Mouse (Mus musculus) ovary, adult 18-20 months (tissue): ENCODE data around the gene Bicd2.

Source experiments
- DNase-seq: peaks from one replicate; pipeline ENCODE4 v3.0.0; 2022; ENCODE audit warnings: low spot score, mixed read lengths

The Bicd2 gene

DNA sequence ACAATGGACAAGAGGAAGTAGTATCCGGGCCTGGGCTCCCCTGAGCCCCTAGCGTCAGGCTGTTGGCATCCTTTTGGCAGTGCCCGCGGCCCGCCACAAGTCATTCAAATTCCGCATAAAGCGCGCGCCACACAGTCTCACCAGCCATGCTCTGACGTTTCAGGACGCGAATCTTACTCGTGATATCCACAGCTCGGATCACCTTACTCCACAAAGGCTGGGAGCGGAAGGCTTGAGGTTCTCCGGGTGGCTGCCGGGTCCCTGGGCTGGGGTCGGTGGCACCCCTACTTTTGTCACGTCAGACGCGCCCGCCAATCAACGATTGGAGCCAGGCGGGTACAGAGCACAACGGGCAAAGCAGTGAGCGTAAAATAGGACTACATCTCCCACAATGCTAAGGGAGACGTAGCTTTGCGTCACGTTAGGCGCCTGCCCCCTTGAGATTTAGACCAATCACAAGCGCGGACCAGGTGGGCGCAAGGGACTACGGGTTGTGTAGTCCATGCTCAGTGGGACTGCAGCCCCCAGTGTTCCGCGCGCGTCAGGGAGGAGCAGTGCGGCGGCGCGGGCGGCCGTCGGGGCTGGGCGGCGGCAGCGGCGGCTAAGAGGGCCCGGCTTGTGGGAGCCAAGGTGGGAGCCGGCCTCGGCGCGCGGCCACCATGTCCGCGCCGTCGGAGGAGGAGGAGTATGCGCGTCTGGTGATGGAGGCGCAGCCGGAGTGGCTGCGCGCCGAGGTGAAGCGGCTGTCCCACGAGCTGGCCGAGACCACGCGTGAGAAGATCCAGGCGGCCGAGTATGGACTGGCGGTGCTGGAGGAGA is at the start of gene Bicd2:
Bicd2 (plus strand) TSS at position 574 of the 819 bp plus-strand sequence.
- peak; percentile 97 for DNase-seq

DNA sequence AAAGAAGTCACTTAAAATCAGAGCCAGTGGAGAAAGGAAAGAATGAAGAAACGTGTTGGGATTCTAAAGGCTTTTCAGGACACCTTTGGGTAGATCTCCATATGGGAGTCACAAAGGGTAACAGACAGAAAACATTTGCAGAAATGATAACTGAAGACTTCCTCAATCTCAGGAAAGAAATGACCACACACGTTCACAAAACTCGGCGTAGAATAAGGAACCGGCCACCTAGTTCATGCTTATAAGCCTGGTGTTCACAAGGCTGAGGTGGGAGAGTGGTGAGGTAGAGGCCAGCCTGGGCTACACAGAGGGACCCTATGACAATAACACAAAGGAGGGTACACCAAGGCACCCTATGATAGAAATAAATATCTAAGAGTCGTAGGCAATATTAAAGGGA is 49.4 kb upstream of the Bicd2 start:
- DNase-seq, result no peak

DNA sequence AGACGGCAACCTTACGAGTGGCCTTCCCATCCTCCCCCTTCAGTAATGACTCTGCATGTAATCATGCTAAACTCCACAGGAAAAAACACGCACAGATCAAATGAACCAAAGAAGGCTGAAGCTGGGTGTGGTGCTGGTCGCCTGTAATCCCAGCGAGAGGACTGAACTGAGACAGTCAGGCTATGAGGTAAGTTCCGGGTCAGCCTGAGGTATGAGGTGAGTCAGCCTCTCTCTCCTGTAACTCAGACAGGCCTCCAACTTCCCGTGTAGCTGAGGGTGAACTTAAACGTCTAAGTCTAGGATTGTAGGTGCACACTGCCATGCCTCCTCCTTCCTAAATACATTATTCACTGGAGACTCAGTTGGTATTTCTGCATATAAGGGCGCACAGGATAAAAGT is 47.3 kb upstream of the Bicd2 start:
- DNase-seq, result no peak

DNA sequence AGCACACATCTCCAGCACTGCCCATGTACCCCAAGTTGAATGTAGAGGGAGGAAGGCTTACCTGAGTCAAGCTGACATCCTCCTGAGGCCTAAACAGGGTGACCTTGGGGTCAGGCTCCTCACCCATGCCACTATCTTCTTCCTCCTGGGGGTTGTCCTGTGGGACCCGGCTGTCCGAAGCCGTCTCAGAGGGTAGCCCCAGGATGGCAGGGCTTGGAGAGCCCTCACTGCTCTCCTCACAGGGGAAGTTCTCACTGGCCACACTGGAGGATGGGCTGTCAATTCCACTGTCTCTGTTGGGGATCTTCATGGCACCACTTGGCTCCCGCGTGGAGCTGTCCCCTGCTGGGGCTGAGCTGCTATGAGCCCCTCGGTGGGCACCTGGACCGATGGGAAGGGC is 45.1 kb upstream of the Bicd2 start:
- no peak for DNase-seq

DNA sequence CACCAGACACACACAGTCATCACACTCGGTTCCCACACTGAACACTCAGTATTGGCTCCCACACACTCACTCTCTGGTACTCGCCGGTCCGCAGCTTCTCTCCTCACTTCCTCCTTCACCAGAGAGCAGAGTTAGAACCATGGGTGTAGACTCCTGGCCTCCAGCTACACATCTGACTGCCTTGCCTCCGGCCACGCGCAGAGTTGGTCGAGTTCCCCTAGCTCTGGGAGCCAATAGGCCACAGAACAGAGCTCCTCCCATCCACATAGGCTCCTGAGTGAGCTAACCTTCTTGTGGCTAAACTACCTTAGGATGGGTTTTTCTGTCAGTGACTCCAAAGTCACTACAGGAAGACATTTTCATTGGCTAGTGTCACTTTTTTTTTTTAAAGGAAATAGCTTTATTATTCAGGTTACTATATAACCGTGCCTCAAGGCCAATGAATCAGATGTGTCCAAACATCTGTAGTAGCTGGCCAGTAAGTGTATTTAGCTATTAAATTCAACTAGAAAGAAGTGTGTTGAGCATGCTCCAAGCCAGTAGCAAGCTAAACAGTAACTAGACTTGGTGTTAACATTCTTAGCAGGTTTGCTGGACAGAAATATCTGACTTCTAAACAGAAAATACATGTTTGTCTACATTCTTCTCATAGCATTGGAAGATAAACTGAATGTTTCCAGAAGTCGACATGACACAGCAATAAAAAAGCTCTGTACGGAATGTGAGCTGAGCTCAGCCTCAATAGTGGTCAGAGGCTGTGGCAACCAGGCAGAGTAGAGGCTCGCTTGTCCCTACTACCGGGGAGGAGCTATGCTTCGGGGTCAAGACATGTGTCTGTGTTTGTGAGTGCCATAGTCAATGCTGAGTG is 42.6 kb upstream of the Bicd2 start:
- no peak for DNase-seq

DNA sequence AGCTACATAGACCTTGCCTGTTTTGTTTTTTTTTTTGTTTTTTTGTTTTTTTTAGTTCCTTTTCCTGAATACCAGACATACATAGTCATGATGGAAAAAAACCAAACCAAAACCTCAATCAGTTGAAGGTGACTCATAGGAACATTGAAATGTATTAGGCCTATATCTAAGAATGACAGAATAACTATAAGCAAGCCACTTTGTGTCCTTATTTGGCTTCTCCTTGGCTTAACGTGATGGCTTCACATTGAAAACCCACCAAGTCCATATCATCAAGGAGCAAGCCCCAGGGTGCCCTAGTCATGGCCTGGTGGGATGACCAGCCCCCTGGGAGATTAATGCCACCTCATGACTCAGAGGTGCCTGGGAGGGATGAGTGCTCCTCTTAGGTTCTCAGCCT is 40.6 kb upstream of the Bicd2 start:
- no peak for DNase-seq

DNA sequence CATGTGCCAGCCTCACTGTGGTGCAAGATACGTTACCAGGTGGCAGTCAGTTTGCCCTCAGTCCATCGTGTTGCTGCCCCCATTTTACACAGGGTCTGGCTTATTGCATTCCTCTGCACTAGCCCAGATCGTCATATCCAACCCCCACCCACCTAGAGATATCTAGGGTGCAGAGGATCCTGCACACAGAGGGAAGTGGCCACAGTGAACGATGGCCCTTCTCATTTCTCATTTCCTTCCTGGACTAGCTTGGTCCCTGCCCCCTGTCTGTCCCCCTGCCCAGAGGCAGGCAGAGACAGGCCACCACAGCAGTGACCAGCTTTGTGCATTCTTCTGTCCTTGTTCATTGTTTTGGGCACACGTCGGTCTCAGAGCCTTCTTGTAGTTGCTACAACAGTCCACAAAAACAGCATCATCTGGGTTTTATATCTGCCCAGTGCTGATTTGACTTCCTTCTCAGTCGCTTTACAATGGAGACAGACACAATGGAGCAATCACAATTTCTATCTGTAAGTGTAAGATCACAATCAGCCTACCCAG is 34.5 kb upstream of the Bicd2 start:
- DNase-seq, result no peak

- DNase-seq, result peak; percentile 57
Observed at GRCm38 (mm10) chr13:49307311-49307969, 33.9 kb upstream of the Bicd2 start.

DNA sequence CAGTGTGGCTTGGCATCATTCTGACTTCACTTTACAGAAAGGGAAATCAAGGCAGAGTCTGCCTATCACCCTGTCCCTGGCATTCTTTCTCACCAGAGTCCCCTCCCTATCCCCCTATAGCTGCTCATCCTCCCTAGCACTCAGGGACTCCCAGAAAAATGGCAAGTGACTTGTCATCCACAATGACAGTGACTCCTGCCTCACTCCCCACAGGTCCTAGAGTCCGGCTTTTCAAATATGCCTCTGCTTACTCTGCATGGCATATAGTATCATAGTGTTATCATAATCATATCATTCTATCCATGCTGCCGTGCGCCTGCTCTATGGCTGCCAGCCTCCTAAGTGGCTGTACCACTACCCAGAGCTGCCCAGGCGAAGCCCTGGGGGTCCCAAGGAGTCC is 33.2 kb upstream of the Bicd2 start:
- no peak for DNase-seq

DNA sequence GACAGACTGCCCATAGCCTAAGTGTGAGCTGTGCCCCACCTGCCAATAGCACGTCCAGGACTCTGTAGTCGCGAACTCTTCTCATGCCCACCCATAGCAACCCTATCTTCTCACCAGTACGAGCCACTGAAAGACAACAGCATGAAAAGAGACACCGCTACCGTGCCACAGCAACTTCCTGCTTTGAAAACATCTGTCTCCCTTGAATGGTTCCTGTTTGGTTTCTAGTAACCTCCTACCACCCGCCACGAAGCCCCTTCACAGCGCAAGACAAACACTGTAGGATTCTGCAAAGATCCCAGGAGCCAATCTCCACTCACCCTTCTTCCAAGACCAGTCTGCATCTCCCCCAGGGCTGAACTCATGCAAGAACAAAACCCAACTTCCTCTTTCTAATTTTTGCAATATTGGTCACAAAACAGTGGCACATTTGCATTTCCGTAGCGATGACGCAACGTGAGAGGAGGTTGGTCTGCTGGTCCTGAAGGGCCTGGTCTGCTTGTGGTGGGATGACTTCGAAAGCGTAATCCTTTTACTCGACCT is 32.5 kb upstream of the Bicd2 start:
- no peak for DNase-seq

GRCm38 (mm10) chr13:49309501-49309900 is 31.9 kb upstream of the Bicd2 start:
- DNase-seq, result no peak

DNA sequence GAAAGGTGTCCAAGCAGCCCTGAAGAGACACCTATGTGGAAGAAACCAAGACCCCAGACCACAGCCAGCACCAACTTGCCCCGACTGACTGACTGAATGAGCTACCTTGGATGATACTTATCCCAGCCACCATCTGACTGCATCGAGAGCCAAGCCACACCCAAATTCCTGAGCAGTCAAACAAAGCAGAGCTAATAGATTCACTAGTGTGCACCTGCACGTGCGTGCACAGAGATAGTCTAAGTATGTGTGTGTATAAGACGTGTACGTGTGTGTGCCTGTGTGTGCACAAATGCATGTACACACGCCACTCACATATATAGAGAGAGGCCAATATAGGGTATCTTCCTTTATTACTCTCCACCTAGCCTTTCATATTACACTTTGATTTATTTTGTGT is 29.7 kb upstream of the Bicd2 start:
- DNase-seq, result no peak

GRCm38 (mm10) chr13:49316386-49317162 is 24.8 kb upstream of the Bicd2 start:
- DNase-seq, result no peak

DNA sequence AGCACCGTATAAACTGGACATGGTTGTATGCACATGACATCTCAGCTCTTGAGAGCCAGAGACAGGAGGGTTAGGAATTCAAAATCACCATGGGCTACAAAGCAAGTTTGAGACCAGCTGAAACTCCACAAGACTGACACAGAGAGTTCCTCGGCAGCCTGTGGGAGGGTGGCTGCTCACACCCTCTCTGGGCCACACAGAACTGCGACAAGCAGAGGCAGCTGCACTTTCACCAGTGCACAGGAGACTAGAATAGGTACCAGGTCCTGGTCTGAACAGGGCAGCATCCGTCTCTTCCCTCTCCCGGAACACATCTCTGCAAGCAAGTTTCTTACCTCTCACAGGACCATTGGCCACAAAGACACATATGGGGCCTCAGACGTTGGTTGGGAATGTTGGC is 23.9 kb upstream of the Bicd2 start:
- DNase-seq, result no peak

DNA sequence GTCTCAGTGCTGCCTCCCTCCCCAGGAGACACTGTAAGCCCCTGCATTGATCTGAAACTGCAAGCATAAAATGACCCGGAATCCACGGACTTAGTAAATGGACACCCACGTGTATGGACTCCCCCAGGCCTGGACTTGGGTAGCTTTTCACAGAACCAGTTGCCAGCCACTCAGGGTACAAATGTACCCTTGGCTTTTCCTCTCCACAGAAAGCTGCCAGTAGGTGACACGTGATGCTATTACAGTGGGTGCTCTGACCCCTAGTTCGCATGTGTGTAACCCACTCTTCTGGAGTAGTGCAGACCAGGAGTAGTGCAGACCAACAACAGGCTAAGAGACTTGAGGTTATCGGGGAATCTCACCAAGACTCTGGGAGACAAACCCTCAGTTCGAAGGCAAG is 23.5 kb upstream of the Bicd2 start:
- DNase-seq, result no peak

- peak; percentile 62 for DNase-seq
Observed at GRCm38 (mm10) chr13:49320040-49320439, 21.3 kb upstream of the Bicd2 start, which contains the start of gene Fgd3. Gene Fgd3, minus strand, starts transcription at chr13:49320311.

DNA sequence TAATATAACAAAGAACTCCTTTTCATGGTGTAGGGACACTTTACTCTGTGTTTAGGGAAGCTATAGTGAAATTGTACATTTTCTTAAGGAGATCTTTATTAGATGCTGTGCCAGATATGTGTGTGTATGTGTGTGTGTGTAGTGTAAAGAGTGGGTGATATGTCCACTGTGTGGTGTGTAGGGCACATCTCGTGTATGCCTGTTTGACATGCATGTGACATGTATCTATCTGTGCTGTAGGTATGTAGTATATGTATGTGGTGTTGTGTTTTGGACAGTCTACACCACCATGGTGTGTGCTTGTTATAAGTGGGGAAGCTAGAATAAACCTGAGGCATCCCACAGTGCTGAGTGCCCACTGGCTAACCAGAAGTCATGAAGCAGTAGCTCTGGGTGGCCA is 20.9 kb upstream of the Bicd2 start:
- no peak for DNase-seq

DNA sequence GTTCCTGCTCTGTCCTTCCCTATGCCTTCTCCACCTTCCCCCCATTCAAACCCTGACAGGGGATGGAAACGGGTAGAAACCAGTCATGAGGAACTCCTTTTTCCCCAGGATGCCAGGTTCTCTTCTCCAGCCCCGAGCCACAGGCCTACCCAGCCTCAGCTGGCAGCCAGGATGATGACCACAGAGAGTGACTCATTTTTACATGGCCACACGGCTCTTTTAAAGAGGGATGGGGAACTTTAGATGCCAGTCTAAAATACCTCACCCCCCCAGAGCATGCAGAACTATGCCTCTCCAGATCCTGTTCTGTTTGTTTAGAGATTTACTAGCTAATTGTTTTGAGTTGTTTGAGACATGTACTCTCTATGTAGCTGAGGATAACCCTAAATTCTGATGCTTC is 19.9 kb upstream of the Bicd2 start:
- no peak for DNase-seq

GRCm38 (mm10) chr13:49322169-49322568 is 19.2 kb upstream of the Bicd2 start:
- DNase-seq, result no peak

- DNase-seq, result no peak
Observed at GRCm38 (mm10) chr13:49322739-49323138, 18.6 kb upstream of the Bicd2 start.

- DNase-seq, result no peak
Observed at GRCm38 (mm10) chr13:49324871-49325270, 16.5 kb upstream of the Bicd2 start.
